Mouse (Mus musculus) adrenal gland, postnatal 4 days (tissue): Measurements from ENCODE around the gene Dhx58. TPM values are rescaled to one million over a fixed set of nuclear protein-coding genes. Genes with fewer than 3 reads are reported as not detected.

Experiments
- DNase-seq, 2 experiments: peaks; one replicate each; pipeline ENCODE4 v3.0.0; 2021 to 2022; ENCODE audit warnings: low spot score in 2 of 2, mixed read lengths in 2 of 2
- long read RNA-seq, 2 experiments: library from polyadenylated mRNA; stranded (forward); transcript quantifications; one replicate each; pipeline ENCODE4 v2.0.0; 2021
- total RNA-seq, 2 experiments: library from RNA; stranded (reverse); gene quantifications; 2 replicates each; pipeline ENCODE4 v1.2.3; 2021

The Dhx58 gene
- 10 to 100 TPM; 12.6 to 14.2 TPM for total RNA-seq
- long read RNA-seq, experiment 1, transcript Dhx58-201 (13 exons, 2,412 nt) = major isoform, 6 of 19 reads
- long read RNA-seq, experiment 1, partial matches to known transcripts = 12 of 19 reads
- long read RNA-seq, experiment 1, other reads (novel, unspliced or antisense) = 1 of 19 reads
- long read RNA-seq, experiment 2, partial matches to known transcripts = 10 of 12 reads
- long read RNA-seq, experiment 2, other reads (novel, unspliced or antisense) = 1 of 12 reads

DNA sequence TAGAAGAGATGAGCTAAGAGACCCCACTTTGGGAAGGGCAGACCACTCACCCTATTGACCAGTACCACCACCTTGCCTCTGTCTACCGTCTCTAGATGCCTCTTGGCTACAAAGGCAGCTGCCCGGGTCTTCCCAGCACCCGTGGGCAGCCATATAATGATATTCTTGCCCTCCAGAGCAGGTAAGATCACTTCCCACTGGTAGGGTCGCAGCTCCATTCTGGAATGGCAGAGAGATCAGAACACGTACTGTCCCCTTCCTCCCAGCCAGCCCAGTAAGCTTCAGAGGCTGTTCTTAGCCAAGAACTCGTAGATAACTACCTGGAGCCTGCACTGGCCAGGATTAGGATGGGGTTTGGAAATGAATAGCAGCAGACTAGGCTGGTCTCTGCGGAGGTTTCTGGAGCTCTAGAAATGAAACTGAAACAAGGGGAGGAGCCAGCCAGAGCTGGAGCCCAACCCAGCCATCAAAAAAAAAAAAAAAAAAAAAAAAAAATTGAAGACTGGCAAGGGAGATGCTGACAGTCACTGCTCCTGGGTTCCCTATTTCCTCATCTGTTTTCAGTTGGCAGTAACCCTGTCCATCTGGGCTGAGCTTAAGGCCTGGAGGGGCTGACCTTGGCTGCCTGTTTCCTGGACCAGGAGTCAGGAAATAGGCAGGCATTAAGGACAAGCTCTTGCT is at the start of gene Dhx58:
Dhx58 (minus strand) TSS at position 421 of the 681 bp plus-strand sequence.
- no peak for DNase-seq

DNA sequence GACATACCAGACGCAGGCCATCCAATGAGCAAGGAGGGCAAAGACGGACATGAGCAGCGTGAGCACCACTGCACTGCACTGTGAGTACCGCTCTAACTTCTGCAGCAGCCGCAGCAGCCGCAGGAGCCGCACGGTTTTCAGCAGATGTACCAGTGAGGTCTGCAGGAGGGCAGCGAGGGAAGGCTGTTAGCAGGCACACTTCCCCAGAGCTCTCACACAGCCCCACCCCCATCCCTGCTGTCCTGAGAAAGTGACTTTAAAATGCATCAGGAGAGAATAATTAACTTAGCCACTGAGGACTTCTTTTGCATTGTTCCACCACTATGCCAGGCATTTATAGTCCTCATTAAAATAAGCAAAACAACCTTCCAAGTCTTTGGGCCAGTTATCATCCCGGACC is 48.2 kb upstream of the Dhx58 start:
- DNase-seq = no peak

DNA sequence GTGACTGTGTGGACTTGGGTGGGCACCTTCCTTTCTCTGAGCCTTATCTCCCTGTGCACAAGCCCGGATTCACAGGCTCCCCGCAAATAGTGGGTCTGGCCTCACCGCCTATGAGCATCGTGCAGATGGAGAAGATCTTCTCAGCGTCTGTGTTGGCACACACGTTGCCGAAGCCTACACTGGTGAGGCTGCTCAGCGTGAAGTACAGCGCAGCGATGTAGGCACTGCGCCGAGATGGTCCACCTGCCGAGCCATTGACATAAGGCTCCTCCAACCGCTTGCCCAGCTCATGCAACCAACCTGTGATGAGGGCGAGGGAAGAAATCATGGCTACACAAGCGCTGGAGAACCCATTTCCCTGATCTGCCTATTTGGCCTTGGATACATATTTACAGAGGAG is 46.1 kb upstream of the Dhx58 start:
- no peak for DNase-seq

DNA sequence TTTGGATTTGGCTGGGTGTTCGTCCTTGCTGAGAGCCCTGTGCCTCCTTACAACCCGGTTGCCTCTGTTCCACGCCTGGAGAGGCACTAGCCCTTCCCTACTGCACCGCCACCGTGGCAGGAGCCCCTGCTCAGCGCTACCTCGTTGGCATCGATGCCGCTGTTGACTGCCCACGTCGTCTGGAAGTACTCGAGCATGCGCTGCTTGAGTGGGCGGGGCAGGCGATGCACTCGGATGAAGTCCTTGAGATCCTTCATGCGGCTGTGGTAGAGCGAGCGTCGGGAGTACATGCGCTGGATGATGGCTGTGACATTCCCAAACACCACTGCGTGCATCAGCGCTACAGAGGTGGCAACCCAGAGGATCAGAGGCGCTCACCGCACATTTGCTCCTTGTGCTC is 45.4 kb upstream of the Dhx58 start:
- no peak for DNase-seq

DNA sequence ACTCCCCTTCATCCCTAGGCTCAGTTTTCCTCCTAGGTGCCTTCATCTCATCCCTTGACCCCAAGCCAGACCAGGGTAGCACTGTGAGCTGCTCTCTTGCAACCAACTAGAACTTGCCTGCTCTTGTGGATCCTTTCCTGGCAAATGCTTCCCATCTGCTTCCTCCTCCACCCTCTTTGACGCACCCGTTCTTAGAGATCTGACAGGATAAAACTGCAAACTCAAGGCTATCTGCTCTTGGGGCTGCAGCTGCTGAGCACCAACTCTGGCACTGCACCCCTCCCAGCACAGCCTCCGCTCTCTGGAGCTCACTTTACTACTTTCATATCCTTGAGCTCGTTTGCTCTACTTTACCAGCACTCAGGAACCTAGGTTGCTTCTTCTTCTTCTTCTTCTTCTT is 44.5 kb upstream of the Dhx58 start:
- no peak for DNase-seq

DNA sequence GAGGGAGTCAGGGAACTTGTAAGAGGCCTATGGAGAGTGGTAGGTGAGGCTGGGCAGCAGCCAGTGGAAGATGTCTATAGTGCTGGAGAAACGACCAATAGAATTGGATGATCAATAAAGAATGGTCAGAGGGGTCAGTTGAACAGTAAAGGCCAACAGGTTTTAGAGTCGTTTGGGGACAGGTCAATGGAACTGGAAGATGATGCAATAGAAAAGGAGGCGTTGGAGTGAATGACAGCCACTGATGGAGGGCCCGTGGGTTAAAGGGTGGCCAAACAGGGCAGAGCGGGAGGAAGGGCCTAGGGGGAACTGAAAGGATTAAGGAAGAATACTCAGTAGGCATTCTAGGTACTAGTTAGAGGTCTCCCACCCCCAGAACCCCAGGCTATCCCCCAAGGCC is 43.0 kb upstream of the Dhx58 start:
- no peak for DNase-seq

DNA sequence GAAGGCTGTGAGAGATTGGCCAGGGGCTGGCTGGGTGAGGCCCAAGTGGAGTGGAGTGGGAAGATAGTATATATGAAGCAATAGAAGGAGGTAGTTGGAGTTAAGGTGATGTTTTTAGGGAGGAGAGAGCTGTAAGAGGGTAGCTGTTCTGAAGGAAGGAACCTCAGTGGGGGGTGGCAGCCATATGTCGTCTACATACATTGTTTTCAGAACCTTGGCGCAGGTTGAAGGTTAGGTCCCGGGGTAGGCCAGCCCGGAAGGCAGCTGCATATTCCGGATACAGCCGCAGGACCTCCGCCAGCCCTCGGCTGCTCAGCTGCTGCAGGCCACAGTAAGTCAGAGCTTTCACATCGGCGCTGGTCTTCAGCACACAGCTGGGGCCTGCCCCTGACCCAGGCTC is 42.5 kb upstream of the Dhx58 start:
- DNase-seq = no peak

DNA sequence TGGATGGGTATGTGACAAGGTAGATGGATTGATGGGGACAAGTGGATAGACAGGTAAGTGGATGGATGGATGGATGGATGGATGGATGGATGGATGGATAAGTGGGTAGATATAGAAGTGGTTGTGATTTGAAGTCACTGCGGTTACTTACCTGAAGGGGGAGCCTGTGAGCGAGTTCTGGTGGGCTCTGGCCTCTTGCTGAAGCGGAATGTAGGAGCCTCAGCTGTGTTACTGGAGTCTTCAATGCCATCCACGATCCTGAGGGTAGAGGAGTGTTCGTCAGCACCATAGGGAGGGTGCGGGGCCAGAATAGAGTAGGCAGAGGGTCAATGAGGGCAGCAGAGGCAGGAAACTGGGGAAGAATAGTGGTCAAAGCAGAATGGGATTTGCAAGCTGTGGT is 41.0 kb upstream of the Dhx58 start:
- DNase-seq = peak in 1 of 2 experiments; percentile 30

DNA sequence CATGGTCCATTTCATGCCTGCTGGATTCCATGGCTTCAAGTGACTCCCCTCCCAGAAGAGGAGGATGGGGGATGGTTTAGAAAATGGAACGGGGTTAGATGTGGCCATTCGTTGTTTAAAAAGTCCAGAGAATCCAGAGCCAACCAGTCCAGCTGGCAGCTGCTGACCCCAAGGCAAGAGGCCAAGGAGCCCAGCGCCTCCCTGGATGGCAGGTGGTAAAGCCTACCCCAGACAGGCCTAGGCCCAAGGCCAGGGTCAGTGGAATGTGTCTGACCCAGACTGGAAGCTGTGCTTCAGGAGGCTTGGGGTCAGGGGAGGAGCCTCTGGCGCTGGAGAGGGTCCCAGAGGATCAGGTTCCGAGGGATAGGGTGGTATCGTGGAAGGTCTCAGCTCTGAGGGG is 37.3 kb upstream of the Dhx58 start:
- no peak for DNase-seq

DNA sequence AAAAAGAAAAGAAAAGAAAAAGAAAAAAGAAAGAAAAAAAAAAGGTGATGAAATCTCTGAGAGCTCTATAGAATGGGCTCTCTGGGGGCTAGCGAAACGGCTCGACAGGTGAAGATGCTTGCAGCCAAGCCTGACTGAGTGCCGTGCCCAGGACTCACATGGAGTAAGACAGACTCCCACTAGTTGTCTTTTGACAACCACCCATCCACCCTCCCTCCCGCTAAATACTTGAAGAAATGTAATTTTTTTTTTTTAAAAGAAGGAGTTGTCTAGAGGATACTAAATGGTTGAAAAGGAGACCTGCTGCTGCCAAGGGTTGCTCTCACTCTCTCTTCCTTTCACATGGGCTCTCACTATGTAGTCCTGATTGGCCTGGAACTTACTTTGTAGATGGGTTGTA is 34.7 kb upstream of the Dhx58 start:
- no peak for DNase-seq

DNA sequence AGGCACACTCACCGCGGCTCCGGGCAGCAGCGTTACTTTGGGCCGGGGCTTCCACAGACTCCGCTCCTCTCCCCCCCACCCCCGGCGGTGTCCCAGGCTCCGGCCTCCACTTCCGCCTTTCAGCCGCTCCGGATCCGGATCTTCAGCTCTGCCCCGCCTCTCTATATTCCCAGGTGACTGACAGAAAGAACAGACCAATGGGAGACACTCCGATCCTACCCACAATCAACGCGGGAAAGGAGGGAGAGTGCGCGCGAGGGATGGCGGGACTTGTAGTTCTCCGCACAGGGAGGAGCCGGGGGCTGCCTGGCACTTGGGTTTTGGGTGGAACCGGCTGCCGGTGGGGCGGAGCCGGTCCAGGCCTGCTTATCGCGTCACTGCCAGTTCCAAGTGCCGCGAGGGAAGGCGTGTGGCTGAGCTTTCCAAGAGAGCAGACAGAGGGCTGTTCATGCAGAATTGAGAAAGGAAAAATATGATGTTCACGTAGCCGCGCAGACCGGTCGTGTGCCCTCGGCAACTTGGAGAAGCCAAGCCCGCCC is 34.1 kb upstream of the Dhx58 start, which contains the start of gene Rab5c:
Rab5c (minus strand) TSS at position 150 of the 539 bp plus-strand sequence.
- DNase-seq = peak; percentile 93 to 98

DNA sequence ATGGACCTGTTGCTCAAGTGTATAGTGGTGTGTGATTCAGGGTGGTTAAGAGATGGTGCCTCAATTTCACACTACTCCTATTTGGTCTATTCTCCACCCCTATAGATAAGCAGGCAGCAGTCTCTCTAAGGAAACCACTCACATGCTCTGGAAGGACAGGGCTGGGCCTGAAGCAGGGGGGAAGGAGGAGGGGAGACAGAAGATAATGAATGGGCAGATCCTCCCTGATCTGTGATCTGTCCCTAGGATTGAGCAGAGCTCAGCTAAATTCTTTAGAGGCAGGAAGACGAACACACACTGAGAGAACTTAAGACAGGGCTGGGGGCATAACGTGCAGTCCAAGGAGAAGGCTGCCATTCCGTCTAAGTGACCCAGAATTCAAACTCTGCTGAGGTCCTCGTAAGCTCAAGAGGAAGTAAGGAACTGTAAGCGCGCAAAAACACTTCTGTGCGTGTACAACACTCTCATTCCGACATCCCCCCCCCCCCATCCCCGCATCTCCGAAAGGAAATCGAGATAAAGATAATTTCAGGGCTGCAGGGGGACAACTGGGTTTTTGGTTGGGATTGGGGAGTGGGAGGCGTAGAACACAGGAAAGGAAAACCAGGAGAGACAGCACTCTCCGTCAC is 33.1 kb upstream of the Dhx58 start:
- DNase-seq = no peak

DNA sequence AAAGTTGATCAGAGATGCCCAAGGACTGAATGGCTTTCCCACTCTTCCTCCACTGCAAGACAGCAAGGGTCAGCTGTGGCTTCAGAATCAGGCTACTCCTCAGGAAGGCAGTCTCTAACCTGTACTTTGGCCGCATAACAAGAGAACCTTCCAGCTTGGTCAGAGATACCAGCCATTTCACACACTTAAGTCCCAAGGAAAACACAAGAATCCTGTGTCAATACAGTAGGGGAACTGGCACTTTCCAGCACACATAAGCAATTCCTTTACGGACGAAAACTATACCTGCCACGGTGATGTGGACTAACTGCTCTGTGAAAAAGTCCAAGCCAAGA is 32.6 kb upstream of the Dhx58 start:
- no peak for DNase-seq

DNA sequence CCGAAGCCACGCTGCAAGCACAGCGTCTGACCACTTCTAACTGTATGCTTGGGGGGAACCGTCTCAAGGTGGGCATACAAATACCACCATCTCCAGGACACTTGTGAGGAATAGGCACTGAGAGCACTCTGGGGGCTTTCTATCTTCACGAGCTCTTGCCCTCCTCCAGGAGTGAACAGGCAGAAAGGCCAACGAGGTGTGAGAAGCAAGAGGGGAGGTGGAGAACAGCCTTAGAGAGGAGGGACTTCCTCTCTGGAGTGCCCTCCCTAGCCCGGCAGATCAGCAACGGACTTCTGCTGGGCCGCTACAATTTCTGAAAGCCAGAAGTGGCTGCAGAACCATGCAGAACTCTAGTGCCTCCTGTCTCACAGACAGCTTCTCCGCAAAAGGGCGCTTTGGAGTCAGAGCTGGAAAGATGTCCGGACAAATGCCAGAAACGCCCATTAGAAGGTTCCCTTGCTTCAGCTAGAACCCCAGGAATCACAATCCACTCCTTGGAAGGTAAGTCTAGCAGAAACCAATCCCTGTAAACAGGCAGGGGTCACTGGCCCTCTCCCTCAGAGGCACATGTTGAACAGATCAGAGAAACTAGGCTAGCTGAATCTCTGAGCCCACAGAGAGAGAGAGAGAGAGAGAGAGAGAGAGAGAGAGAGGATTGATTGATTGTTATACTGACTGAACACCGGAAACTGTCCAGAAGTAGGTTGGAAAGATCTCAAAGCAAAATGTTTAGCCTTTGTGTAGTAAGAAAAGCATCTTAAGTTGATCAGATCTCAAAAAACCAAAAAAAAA is 32.1 kb upstream of the Dhx58 start:
- no peak for DNase-seq

DNA sequence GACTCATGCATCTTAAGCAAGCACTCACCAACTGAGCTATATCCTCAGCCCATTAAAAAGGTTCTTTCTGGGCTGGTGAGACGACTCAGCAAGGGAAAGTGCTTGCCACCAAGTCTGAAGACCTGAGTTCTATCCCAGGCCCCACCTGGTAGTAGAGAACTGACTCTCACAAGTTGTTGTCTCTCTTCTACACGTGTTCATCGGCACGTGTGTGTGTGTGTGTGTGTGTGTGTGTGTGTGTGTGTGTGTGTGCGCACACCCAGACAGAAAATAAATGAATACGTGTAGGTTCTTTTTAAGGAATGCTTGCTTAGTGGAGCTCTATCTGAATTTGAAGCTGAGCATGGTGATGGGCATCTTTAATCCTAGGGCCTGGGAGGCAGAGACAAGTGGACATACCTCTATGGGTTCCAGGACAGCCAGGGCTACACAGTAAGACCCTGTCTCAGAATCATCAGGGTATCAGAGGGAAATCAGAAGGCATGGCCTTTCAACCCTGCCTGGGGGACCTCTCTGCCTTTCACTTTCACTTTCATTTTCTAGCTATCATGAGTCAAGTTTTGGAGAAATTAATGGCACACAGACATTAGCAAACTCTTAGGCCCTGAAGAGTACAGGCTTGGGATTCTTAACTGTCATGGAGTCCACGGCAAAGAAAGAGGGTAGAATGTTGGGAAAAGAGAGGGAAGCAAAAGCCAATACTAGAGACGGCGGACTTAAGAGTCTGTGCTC is 31.2 kb upstream of the Dhx58 start:
- DNase-seq = no peak

DNA sequence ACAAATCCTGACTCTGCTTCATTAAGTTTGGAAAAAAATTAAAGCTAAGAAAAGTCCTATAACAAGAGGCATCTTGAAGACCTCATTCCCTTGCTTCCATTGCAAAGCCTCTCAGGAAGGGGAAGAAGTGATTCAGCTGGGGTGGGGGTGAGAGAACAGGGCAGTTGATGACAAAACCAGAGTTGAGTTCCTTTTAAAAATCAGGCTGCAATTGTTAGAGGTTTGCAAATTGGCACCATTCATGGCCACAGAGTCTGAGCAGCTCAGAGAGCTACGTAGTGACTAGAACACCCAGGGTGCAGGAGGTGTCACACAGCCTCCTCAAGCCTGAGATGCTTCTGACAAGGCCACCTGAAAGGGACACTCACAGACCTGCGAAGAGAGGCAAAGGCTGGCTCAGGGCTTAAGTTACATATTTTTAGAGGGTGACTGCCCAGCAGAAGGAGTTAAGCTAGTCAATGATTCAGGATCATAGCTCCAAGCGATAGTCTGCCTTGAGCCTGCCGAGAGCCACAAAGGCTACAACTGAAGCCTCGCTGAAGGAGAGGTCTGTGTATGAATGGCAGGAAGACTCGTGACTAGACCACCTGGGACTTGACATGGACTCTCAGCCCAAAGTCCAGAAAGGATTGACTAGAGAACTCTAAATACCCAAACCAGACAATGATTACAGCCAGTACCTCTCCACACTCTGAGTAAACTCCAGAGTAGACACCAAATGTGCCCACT is 26.6 kb upstream of the Dhx58 start:
- DNase-seq = no peak

DNA sequence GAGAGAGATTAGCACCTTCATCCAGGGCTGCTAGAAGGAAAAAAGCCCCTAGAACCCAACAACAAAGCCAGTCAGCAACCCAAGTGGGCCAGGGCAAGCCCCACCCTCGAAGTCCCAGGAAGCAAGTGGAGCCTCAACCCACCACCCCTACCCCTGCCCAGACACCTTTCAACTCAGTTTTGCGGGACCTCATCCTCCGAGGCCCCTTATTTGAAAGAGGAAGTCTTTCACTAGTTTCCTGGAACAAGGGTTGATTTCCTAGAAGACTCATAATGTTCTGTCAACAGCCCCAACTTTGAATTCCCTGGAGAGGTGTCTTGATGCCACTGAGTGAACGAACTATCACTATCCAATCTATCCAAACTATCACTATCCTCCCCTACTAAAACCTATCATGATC is 25.9 kb upstream of the Dhx58 start:
- DNase-seq = no peak

DNA sequence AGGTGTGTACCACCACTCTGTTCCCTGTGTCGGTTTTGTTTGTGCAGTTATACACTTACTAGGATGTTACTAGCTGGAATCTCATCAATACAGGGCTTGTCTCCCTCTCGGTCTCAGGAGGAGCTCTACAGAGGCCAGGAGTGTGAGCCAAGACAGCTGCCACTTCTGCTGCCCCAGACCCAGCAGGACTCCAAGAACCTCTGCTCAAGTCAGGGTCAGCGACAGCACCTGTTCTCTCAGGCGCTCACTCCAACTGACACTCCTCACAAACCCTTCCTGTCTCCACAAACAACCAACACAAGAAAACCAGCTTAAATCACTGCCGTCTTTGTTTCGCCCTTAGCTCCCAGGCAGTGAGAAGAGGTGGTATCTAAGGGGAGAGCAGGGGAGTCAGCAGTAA is 24.5 kb upstream of the Dhx58 start:
- DNase-seq = no peak

DNA sequence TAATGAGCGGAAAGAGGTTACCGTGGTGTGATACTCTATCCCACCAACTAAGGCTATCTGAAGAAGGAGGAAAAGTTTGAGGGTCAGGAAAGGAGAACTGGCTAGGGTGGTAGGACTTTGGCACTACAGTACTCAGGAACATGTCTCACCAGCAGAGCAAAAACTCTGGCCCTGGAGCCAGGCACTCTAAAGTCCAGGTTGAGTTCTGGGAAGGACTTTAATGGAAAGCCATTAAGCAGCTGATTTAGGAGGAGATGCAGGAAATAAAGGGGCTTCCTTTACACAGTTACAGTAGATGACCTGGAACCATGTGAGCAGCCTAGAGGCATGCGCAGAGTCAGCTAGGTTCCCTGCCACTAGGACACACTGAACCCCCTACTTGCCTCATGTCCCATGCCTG is 23.1 kb upstream of the Dhx58 start:
- DNase-seq = no peak

DNA sequence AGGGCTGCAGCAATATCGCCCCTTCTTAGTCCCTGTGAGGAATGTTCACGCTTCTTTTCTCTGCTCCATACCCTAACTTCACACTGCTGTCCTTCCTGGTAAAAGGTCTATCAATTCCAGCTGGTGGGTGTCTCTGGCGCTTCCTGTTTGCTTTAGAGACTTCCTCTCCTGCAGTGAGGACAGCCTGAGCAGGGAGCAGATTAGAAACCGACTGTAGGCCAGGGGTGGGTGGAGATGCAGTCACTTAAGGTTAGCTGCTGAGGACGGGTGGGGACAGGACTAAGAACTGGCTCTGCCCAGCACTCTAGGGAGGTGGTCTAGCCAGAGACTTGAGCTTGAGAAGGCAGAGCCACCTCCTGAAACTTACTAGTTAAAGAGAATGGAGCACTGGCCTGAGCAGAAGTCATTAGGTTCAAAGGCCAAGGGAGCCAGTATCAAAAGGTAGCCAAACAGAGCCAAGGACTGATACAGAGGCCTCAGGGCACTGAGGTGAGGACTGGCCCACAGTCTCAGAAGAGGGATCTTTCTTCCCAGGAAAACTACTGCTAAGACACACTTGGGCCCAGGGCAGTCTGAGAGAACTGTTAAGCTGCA is 20.9 kb upstream of the Dhx58 start:
- no peak for DNase-seq
